Mouse (Mus musculus): Measurements from ENCODE around the gene Vps45. TPM values are rescaled to one million over a fixed set of nuclear protein-coding genes. Genes with fewer than 3 reads are reported as not detected.

The Vps45 gene
- polyA plus RNA-seq (2014; fragmentation: Nextera tagmentation; extraction: Ambion mirVana): 20.3 and 24.8 TPM in 2 replicates

GRCm38 (mm10) chr3:96058231-96058896 is at the start of gene Vps45:
Vps45 (minus strand) TSS chr3:96058466.
- peak within 1 kb of the TSS; percentile 64 for H3K4me3 ChIP-seq (ENCODE audit: low read depth, low read length)
- 2% methylated on average over 18 of the region's 18 CpGs for WGBS
- no peaks in the 10 kb centered on the region for H3K36me3 ChIP-seq (ENCODE audit: control insufficient read depth, insufficient read depth, low read length)
- H3K27ac ChIP-seq (ENCODE audit: low read depth, low read length): peak within 1 kb of the TSS; percentile 92
- peak; percentile 87 for ATAC-seq (replicated peaks; ENCODE audit: low FRiP score)
- DNase-seq (ENCODE audit: low spot score): peak; percentile 81
- H3K9ac ChIP-seq (ENCODE audit: low read length): peak within 1 kb of the TSS; percentile 80
- no peaks in the 10 kb centered on the region for H3K9me3 ChIP-seq (ENCODE audit: control insufficient read depth, low read length)
- peak within 1 kb of the TSS; percentile 83 for H3K4me2 ChIP-seq (ENCODE audit: low read depth, low read length, severe bottlenecking)
- 0 out of 2 replicates have a peak, but pooled peaks cover 2% of the 10 kb centered on the region for H3K4me1 ChIP-seq (replicated peaks; ENCODE audit: control insufficient read depth, insufficient read depth, low read length)
- H3K27me3 ChIP-seq (ENCODE audit: control insufficient read depth, insufficient read depth, low read length): no peaks in the 10 kb centered on the region

GRCm38 (mm10) chr3:96106151-96106550 is 47.9 kb upstream of the Vps45 start:
- DNase-seq (ENCODE audit: low spot score) (no peak), ATAC-seq (replicated peaks; ENCODE audit: low FRiP score) (no peak)
- Histone ChIP-seq H3K4me2 (ENCODE audit: low read depth, low read length, severe bottlenecking) (no peak overlapping the region), H3K4me3 (ENCODE audit: low read depth, low read length) (no peak overlapping the region), H3K36me3 (ENCODE audit: control insufficient read depth, insufficient read depth, low read length) (no peaks in the 10 kb centered on the region), H3K27me3 (ENCODE audit: control insufficient read depth, insufficient read depth, low read length) (no peaks in the 10 kb centered on the region), H3K4me1 (replicated peaks; ENCODE audit: control insufficient read depth, insufficient read depth, low read length) (peaks cover 5% of the 10 kb centered on the region; the same call in 1 of the 2 replicates), H3K9me3 (ENCODE audit: control insufficient read depth, low read length) (no peaks in the 10 kb centered on the region), H3K9ac (ENCODE audit: low read length) (no peak overlapping the region), H3K27ac (ENCODE audit: low read depth, low read length) (no peak overlapping the region)
- 87% methylated on average over 4 of the region's 4 CpGs for WGBS

DNA sequence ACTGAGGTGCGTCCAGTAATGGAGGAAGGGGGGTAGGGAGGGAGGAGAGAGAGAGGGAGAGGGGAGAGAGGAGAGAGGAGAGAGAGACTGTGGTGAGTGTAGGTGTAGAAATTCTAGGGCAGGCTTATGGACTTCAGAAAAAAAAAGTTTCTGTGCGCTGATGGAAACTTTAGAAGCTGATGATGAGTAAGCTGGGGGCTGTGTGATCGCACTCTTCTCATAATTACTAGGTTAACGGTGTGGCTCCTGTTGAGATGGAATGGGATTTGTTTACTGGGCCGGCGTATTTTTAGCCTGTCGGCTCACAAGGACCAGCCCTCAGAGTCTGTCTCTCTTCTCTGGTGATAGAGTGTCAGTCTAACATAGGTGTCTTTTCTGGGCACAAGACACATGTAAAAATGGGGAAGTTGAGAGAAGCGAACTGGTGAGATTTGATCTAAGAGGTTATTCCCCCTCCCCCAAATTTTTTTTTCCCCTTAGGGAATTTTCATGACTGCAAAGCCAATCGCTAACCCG is 47.0 kb upstream of the Vps45 start:
- DNase-seq (ENCODE audit: low spot score): no peak
- Histone ChIP-seq H3K27me3 (ENCODE audit: control insufficient read depth, insufficient read depth, low read length) (no peaks in the 10 kb centered on the region), H3K9me3 (ENCODE audit: control insufficient read depth, low read length) (no peaks in the 10 kb centered on the region), H3K4me3 (ENCODE audit: low read depth, low read length) (peak overlapping the region; percentile 88), H3K4me2 (ENCODE audit: low read depth, low read length, severe bottlenecking) (peak overlapping the region; percentile 64), H3K27ac (ENCODE audit: low read depth, low read length) (no peak overlapping the region), H3K9ac (ENCODE audit: low read length) (peak overlapping the region; percentile 84), H3K4me1 (replicated peaks; ENCODE audit: control insufficient read depth, insufficient read depth, low read length) (peaks cover 5% of the 10 kb centered on the region; the same call in 1 of the 2 replicates), H3K36me3 (ENCODE audit: control insufficient read depth, insufficient read depth, low read length) (no peaks in the 10 kb centered on the region)
- WGBS: 11% methylated on average over 10 of the region's 10 CpGs
- ATAC-seq (replicated peaks; ENCODE audit: low FRiP score): peak; percentile 16; the same call in 1 of the 2 replicates

DNA sequence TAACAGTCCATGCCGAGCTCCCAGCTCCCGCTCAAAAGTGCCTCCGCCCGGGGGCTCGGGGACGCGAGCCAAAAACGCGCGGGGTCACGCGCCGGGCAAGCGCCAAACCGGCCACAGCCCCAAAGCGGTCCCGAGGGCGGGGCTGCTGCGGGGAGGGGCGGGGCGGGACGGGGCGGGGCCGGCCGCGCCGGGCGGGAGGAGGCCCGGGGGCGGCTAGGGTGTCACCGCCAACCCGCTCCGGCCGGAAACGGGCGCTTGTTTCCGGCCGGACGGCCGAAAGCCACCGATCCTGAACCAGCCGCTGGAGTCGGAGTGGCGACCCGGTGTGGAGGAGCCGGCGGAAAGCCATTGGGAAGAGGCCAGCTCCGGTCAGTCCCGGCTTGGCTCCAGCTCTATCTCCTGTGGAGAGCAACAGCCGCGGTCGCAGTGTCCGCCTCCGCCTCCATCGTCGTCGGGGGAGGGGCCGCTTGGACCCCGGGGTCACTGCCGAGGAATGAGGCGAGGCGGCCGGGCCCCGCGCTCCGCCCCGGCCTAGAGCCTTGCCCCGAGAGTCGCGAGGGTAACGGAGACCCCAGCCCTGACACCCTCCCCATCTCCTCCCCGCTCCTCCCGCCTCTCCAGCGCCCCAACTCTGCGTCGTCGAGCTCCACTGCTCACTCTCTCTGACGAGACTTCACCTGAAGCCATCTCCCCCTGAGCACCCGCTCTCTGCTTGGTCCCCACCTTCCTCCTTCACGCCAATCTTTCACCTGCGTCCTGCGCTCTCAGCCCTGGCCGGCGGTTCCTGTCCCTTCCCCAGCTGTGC is 46.2 kb upstream of the Vps45 start, which contains the start of gene Otud7b:
TSS of gene Otud7b (plus strand) at position 267 of the 805 bp plus-strand sequence.
- Histone ChIP-seq H3K9ac (ENCODE audit: low read length) (peak within 1 kb of the TSS; percentile 84), H3K27ac (ENCODE audit: low read depth, low read length) (peak within 1 kb of the TSS; percentile 57; the same call in 1 of the 2 replicates), H3K4me1 (replicated peaks; ENCODE audit: control insufficient read depth, insufficient read depth, low read length) (peaks cover 5% of the 10 kb centered on the region; the same call in 1 of the 2 replicates), H3K27me3 (ENCODE audit: control insufficient read depth, insufficient read depth, low read length) (no peaks in the 10 kb centered on the region), H3K9me3 (ENCODE audit: control insufficient read depth, low read length) (no peaks in the 10 kb centered on the region), H3K4me2 (ENCODE audit: low read depth, low read length, severe bottlenecking) (peak within 1 kb of the TSS; percentile 64), H3K4me3 (ENCODE audit: low read depth, low read length) (peak within 1 kb of the TSS; percentile 88), H3K36me3 (ENCODE audit: control insufficient read depth, insufficient read depth, low read length) (no peaks in the 10 kb centered on the region)
- ATAC-seq (replicated peaks; ENCODE audit: low FRiP score): peak; percentile 88
- DNase-seq (ENCODE audit: low spot score): peak; percentile 93
- under 1% methylated on average over 69 of the region's 84 CpGs for WGBS

GRCm38 (mm10) chr3:96103901-96104260 is 45.6 kb upstream of the Vps45 start:
- Histone ChIP-seq H3K9me3 (ENCODE audit: control insufficient read depth, low read length) (no peaks in the 10 kb centered on the region), H3K4me3 (ENCODE audit: low read depth, low read length) (peak overlapping the region; percentile 88), H3K4me1 (replicated peaks; ENCODE audit: control insufficient read depth, insufficient read depth, low read length) (peaks cover 5% of the 10 kb centered on the region; the same call in 1 of the 2 replicates), H3K4me2 (ENCODE audit: low read depth, low read length, severe bottlenecking) (peak overlapping the region; percentile 64), H3K27ac (ENCODE audit: low read depth, low read length) (peak overlapping the region; percentile 25; the same call in 1 of the 2 replicates), H3K9ac (ENCODE audit: low read length) (peak overlapping the region; percentile 84), H3K27me3 (ENCODE audit: control insufficient read depth, insufficient read depth, low read length) (no peaks in the 10 kb centered on the region), H3K36me3 (ENCODE audit: control insufficient read depth, insufficient read depth, low read length) (no peaks in the 10 kb centered on the region)
- WGBS: 4% methylated on average over 8 of the region's 8 CpGs
- no peak for DNase-seq (ENCODE audit: low spot score)
- ATAC-seq (replicated peaks; ENCODE audit: low FRiP score): peak; percentile 54

GRCm38 (mm10) chr3:96102100-96102872 is 44.0 kb upstream of the Vps45 start:
- H3K9ac ChIP-seq (ENCODE audit: low read length): peak overlapping the region; percentile 27
- peaks cover 5% of the 10 kb centered on the region; the same call in 1 of the 2 replicates for H3K4me1 ChIP-seq (replicated peaks; ENCODE audit: control insufficient read depth, insufficient read depth, low read length)
- H3K27me3 ChIP-seq (ENCODE audit: control insufficient read depth, insufficient read depth, low read length): no peaks in the 10 kb centered on the region
- ATAC-seq (replicated peaks; ENCODE audit: low FRiP score): no peak
- WGBS: 16% methylated on average over 14 of the region's 14 CpGs
- no peak overlapping the region for H3K27ac ChIP-seq (ENCODE audit: low read depth, low read length)
- no peaks in the 10 kb centered on the region for H3K36me3 ChIP-seq (ENCODE audit: control insufficient read depth, insufficient read depth, low read length)
- H3K9me3 ChIP-seq (ENCODE audit: control insufficient read depth, low read length): no peaks in the 10 kb centered on the region
- peak overlapping the region; percentile 16; the same call in 1 of the 2 replicates for H3K4me3 ChIP-seq (ENCODE audit: low read depth, low read length)
- H3K4me2 ChIP-seq (ENCODE audit: low read depth, low read length, severe bottlenecking): peak overlapping the region; percentile 39
- DNase-seq (ENCODE audit: low spot score): peak; percentile 78

DNA sequence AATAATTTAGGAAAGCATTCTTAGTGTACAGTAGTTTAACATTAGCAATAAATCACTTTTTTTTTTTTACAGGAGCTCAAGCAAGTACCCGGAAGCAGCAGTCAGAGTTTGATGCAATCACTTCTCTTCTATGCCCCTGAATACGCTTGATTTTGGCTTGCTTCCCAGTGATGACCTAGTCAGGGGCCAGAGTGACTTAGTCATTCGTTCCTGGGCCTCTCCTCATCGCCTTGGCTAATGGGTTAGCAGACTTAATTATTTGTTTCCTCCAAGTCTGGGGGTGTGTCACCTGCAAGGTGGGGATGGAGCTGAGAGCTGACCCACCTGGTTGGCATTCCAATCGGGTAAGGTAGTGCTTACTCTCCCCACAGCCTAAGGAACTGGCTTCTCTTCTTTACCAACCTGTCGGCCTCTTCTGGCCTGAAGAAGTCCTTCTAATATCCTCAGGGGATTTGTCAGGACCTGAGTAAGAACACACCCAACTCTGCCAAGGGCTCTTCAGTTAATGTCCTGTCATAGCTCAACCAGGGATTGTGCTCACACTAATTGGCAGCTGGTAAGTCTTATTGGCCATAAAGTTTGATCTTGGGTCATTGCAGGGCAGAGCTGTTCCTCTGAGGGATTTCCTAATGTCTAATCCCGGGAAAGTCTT is 40.5 kb upstream of the Vps45 start:
- Histone ChIP-seq H3K36me3 (ENCODE audit: control insufficient read depth, insufficient read depth, low read length) (no peaks in the 10 kb centered on the region), H3K27ac (ENCODE audit: low read depth, low read length) (no peak overlapping the region), H3K9me3 (ENCODE audit: control insufficient read depth, low read length) (no peaks in the 10 kb centered on the region), H3K4me2 (ENCODE audit: low read depth, low read length, severe bottlenecking) (no peak overlapping the region), H3K27me3 (ENCODE audit: control insufficient read depth, insufficient read depth, low read length) (no peaks in the 10 kb centered on the region), H3K4me1 (replicated peaks; ENCODE audit: control insufficient read depth, insufficient read depth, low read length) (peaks cover 2% of the 10 kb centered on the region; the same call in 1 of the 2 replicates), H3K4me3 (ENCODE audit: low read depth, low read length) (no peak overlapping the region), H3K9ac (ENCODE audit: low read length) (no peak overlapping the region)
- WGBS: 72% methylated on average over 7 of the region's 7 CpGs
- DNase-seq (ENCODE audit: low spot score) (no peak), ATAC-seq (replicated peaks; ENCODE audit: low FRiP score) (no peak)
